Mouse (Mus musculus) kidney, adult 11 months (tissue): ENCODE results near the gene Krt75.
"Not testable (repeated sequence)": the region's sequence is repeated elsewhere in the genome, so short reads cannot be mapped to it uniquely, and the experiment has no call there.

ENCODE experiments used
- DNase-seq: peaks from one replicate; pipeline ENCODE4 v3.0.0; 2022

Gene Krt75

DNA sequence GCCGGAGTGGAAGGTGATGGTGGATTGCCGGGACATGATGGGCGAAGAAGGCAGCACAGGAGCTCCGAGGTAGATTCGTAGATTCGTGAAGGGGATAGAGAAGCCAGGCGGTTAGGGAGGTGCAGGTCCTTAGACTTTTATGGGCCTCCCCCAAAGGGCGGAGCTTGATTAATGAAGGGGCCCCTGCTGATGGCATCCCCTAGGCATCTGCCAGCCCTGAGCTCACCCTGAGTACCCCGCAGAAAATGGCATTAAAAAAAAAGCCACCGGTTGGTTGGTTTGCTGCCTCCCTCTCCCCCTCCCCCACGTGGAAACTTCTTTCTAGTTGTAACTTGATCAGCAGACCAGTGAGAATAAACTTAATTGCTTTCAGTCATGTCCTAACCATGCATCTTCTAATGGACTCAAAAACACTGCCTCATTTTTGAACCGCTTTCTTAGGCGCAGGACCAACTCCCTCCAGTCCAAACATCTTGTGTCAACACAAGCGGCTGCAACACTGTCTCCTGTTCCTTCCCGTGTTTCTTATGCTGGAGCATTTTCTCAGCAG lies at the start of gene Krt75:
Gene Krt75 (minus strand): TSS at position 109 of the 550 bp plus-strand sequence.
- no peak for DNase-seq

- DNase-seq: no peak
Measured at GRCm38 (mm10) chr15:101599123-101599522, 25.4 kb upstream of the Krt75 start.

- DNase-seq: no peak
Measured at GRCm38 (mm10) chr15:101588216-101588615, 14.5 kb upstream of the Krt75 start.

DNA sequence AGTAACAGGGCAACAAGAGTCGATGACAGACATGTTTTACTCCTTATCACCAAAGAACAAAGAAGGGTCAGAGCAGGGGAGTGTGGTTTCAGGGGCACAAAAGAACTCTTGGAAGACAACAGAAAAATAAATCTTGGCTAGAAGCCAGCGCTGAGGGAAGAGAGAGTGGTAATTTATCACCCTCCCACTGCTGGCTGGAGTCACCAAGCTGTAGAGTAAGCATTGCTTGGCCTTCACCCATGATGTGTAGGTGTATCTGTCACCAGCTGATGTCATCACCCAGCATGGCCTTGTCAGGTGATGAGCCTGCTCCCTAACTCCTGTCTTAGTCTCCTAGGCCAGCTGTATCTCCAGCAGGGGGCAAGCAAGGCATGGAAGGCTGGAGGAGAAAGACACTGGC lies 10.8 kb upstream of the Krt75 start:
- no peak for DNase-seq

DNA sequence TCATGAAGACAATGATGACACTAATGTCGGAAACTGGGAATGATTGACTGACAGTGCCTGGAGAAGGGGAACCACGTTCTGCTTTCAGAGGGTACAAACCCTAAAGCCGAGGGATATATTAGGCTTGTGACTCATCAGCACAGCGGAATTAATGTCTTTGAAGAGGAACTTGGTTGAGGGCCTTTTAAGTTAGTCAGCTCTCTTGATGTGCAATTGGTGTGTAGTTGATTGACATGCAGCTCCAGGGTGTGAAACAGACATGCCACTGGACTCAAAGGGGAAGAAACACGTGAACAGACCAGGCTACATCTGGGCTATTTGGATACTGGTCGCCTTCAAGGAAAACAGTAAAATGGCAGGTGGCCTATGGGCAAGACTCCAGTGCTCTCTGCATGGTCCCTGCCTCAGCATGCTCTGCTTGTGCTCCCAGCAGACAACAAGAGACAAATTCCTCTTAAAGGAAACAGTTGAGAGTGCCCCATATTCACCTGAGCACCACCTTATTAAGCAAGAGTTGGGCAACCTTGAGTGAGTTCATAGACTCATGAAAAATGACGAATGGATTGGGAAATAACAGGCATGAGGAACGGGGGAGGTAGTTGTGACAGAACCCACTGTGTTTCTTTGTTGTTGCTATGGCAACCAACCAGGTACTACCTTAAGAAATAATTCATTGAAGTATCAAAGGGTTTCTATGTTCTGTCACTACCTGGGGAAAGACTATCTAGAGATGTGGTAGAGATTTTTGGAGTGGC lies 9.7 kb upstream of the Krt75 start:
- DNase-seq: no peak

- DNase-seq: no peak
Measured at GRCm38 (mm10) chr15:101581701-101582100, 8.0 kb upstream of the Krt75 start.

GRCm38 (mm10) chr15:101575506-101575905 lies 1.8 kb upstream of the Krt75 start:
- no peak for DNase-seq

DNA sequence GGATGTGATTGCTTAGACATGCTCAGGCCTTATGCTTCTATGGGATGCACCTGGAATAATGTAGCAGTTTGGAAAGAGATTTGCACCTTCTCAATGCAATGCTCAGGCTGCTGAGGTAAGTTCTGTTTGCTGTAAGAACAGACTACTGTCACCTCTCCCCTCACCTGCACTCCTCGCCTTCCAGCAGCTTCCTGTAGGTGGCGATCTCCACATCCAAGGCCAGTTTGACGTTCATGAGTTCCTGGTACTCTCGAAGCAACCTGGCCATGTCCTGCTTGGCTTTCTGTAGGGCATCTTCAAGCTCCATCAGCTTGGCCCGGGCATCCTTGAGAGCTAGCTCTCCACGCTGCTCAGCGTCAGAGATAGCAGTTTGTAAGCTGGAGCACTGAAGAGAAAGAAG lies 5.9 kb downstream of the Krt75 start:
- no peak for DNase-seq

DNA sequence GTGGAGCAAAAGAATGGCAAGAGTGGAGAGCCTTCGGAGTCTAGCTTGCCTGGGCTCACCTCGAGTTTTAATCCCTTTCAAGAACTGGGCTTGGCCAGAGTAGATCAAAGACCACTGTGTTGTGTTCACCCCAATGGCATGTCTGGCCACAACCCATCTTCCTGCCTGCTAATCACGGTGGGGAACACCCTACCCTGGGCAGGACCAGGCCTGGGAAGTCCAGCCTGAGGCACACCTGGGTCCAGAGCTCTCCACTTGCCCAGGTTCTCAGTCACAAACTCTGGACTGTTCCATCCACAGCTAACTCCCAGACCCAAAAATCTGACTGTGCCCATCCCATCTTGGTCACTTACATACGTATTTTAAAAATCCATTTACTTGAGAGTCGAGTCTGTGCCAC lies 10.9 kb downstream of the Krt75 start, which contains the start of gene Krt90:
Gene Krt90 (minus strand): TSS at position 101 of the 400 bp plus-strand sequence.
- DNase-seq: no peak

DNA sequence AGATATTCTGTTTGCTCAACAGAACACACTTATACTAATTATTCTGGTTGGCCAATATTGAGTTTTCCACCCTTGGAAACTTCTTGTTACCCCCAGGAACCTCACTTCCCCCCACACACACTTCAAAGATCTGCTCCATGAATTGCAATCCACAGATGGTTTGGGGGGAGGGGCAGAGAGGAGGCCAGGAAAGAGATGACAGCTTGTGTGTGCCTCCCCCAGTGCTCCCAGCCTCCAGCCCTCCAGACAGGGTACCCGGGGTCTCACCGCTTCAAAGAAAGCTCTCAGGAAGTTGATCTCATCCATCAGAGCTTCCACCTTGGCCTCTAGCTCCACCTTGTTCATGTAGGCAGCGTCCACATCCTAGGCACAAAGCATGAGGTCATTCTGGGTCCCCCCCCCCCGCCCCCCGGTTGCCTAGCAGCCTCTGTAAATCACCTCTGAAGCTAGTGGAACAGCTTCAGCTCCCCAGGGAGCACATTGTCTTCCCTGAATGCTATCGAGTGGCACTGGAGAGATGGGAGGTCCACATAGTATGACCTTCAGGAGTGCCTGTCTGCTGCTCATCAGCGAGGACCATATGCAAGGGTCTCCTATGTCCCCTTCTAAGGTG lies 15.6 kb downstream of the Krt75 start:
- DNase-seq: no peak

GRCm38 (mm10) chr15:101553169-101553568 lies 20.5 kb downstream of the Krt75 start:
- no peak for DNase-seq

DNA sequence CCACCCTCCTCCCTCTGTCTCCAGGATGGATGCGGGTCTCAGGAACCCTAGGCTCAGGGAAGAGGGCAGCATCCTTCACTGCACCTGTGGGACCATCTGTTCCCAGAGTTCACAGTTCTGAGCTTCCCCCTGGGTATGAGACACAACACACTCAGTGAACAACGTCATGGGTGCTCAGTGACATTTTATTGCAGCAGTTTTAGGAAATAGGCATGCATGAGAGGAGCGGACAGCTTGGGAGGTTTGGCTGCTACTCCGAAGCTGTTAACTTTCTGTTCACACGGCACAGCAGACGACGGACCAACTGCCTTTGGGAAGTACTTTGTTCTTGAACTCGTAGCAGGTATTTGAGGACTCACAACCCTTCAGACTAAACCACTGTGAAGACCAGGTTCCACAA lies 21.5 kb downstream of the Krt75 start:
- DNase-seq: no peak

- DNase-seq: no peak
Measured at GRCm38 (mm10) chr15:101550567-101550966, 23.1 kb downstream of the Krt75 start, which contains the start of gene Krt82. TSS of gene Krt82 (minus strand) at chr15:101550667.

DNA sequence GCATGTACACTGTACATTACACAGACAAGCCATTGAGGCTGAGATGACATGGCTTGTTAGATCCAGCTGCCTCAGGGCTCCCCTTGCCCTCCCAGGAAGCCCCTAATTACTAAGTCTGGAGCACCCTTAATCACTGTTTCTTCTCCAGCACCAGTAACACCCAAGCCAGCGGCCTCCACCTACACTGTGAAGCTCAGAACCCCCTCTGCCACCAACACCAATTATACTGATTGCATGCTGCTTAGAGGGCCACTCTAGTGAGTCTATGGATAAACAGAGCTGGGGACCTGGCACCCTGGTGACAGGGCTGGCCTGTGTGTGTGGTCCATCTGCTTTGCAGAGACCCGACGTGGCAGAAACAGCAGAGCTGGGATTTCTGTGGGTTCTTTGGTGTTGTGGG lies 29.2 kb downstream of the Krt75 start:
- no peak for DNase-seq

GRCm38 (mm10) chr15:101542543-101542942 lies 31.2 kb downstream of the Krt75 start:
- DNase-seq: no peak

- DNase-seq: no peak
Measured at GRCm38 (mm10) chr15:101538580-101538900, 35.2 kb downstream of the Krt75 start.

GRCm38 (mm10) chr15:101537864-101538579 lies 35.7 kb downstream of the Krt75 start:
- no peak for DNase-seq

DNA sequence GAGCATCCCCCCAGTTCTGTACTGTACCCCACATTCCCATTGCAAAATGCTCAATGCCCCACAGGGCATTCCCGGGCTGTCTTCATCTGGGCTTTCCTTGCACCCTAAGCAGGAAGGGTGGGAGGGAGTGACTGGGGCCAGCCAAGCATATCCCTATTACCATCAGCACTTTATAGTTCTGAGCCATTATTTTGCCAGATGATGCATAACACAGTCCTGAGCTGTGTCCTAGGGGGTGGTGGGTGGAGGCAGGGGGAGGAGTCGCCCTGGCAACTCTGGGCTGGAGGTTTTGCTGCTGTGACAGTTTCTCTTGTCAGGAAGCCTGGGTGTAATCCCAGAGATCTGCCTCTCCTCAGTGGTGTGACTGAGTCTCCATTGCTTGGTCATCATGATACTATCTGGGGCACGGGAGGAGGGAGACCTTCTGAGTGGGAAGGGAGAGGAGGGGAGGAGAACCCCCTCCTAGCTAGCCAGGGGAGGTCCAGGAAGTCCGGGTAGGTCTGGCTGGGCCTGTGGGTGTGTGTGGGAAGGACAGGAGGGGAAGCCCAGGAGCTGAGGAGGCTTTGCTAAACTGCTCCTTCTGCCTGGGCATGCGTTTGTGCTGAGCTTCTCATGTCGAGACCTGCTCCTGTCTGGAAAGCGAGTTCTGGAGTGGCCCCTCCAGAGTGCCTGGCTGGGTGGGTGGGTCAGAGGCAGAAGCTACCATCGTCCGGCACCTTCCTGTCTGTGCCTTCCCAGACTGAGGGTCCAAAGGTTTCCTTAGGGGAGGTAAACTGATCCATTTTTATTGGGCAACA lies 37.5 kb downstream of the Krt75 start:
- DNase-seq: no peak

GRCm38 (mm10) chr15:101532720-101533119 lies 41.0 kb downstream of the Krt75 start, which contains the start of gene Krt84:
TSS of gene Krt84 (minus strand) at chr15:101532820.
- no peak for DNase-seq

DNA sequence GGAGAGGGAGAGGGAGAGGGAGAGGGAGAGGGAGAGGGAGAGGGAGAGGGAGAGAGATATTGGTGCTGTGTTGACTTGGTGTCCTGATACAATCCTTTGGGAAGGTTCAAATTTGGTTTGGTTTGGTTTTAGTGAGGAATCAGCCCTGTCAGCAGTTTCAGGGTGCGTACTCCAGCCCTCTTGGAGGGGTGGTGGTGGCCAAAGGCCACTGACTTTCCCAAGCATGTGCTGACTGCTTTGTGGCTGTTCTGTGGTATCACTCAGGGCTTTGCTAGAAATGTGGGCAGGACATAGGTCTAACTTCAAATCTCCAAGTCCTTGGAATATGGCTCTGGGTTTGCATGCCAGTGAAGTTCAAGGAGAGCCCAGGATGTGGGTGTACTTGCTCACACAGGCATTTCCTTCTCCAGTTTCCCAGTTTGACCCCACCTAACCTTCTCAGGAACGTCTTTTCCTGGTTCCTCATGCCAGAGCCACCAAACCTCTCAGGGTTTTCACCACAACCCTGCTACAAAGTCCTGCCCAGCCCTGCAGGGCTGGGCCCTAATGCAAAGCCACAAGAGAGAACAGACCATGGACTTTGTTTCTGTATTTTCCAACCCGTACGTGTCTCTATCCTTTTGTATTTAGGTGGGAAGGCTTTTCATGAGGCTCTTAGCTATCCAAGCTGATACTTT lies 51.0 kb downstream of the Krt75 start:
- DNase-seq: peak; percentile 68

DNA sequence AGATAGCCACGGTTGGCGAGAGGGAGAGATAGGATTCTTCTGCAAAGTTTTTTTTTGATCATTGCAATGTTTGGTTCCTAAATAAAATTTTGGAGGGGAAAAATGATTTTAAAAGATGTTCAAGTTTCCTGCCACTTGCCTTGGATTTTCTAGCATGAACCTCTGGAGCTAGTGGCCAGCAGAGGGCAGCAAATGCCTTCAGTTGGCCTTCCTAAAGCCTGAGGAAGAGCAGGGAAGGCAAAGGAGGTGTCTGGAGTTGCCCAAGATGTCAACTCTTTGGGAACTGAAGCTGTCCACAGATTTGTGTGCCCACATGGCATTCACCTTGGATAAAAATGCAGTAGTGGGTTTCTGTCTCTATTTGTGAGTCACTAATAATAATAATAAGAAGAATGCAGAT lies 53.9 kb downstream of the Krt75 start:
- DNase-seq: peak; percentile 52

DNA sequence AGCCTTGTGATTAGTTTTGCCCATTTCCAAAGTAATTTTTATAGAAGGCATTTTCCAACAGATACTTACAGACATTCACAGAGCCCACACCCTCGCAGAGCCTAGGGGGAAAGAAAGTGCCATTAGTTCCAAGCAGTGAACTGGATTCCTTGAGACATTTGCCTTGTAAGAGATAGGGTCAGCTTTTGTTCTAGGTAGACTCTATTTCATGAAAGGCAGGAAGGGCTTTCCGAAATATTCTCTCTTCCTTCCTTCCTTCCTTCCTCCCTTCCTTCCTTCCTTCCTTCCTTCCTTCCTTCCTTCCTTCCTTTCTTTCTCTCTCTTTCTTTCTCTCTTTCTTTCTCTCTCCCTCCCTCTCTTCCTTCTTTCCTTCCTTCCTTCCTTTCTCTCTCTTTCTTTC lies 56.5 kb downstream of the Krt75 start, which contains the start of gene Gm49425:
Gene Gm49425 (minus strand): TSS at position 101 of the 400 bp plus-strand sequence.
- not testable (repeated sequence) for DNase-seq
